Mouse (Mus musculus) MEL (cell line): ENCODE data around the gene Hoxd11. TPM values are rescaled to one million over a fixed set of nuclear protein-coding genes. Genes with fewer than 3 reads are reported as not detected.

Experiments used
- DNase-seq: peaks from one replicate; pipeline ENCODE4 v3.0.0; 2011; ENCODE audit warnings: low read depth, low spot score
- H3K27ac ChIP-seq: 2 replicates; pipeline ENCODE4 v1.5.1; 2012; ENCODE audit warnings: low read depth, mild to moderate bottlenecking, control low read depth, low read length, moderate library complexity; ENCODE audit not compliant: control insufficient read depth
- H3K27me3 ChIP-seq, 2 experiments: fragments of 150-350 bp in 1 of 2; sonication (generic) in 1 of 2; 2 replicates each; pipeline ENCODE4 v1.6.1; 2012; ENCODE audit warnings: low read length in 2 of 2, mild to moderate bottlenecking in 2 of 2, improper control_type of control experiment in 1 of 2, moderate library complexity in 1 of 2; ENCODE audit not compliant: insufficient read depth in 2 of 2, control insufficient read depth in 1 of 2
- H3K36me3 ChIP-seq, 2 experiments: 2 replicates each; pipeline ENCODE4 v1.6.1; 2012 to 2014; ENCODE audit warnings: low read length in 2 of 2, improper control_type of control experiment in 1 of 2, inconsistent platforms in 1 of 2, mild to moderate bottlenecking in 1 of 2; ENCODE audit not compliant: insufficient read depth in 2 of 2, control insufficient read depth in 1 of 2
- H3K4me1 ChIP-seq, 2 experiments: fragments of 150-350 bp in 1 of 2; sonication (generic) in 1 of 2; 2 replicates each; pipeline ENCODE4 v1.6.1; 2012; ENCODE audit warnings: low read length in 2 of 2, improper control_type of control experiment in 1 of 2, mild to moderate bottlenecking in 1 of 2; ENCODE audit not compliant: insufficient read depth in 2 of 2, control insufficient read depth in 1 of 2
- H3K4me3 ChIP-seq, 2 experiments: fragments of 150-350 bp in 1 of 2; sonication (generic) in 1 of 2; 2 replicates each; pipeline ENCODE4 v1.5.1; 2012; ENCODE audit warnings: low read depth in 2 of 2, low read length in 2 of 2, mild to moderate bottlenecking in 2 of 2, moderate library complexity in 2 of 2, control low read depth in 1 of 2, improper control_type of control experiment in 1 of 2; ENCODE audit not compliant: control insufficient read depth in 1 of 2, insufficient read depth in 1 of 2
- H3K79me2 ChIP-seq: 2 replicates; pipeline ENCODE4 v1.6.1; 2012; ENCODE audit warnings: mild to moderate bottlenecking, low read length, moderate library complexity; ENCODE audit not compliant: control insufficient read depth, poor library complexity, insufficient read depth
- H3K9ac ChIP-seq: 2 replicates; pipeline ENCODE4 v1.6.1; 2012; ENCODE audit warnings: low read depth, mild to moderate bottlenecking, control low read depth, low read length, moderate library complexity; ENCODE audit not compliant: control insufficient read depth, poor library complexity, severe bottlenecking
- H3K9me3 ChIP-seq: fragments of 150-350 bp; sonication (generic); replicated peaks from 2 replicates; pipeline ENCODE4 v1.6.1; 2012; ENCODE audit warnings: mild to moderate bottlenecking, low read length, improper control_type of control experiment, moderate library complexity; ENCODE audit not compliant: insufficient read depth
- CHD1 ChIP-seq: IDR thresholded peaks from 2 replicates; pipeline ENCODE4 v1.6.1; 2012; ENCODE audit warnings: low read depth, mild to moderate bottlenecking, inconsistent platforms, low read length, improper control_type of control experiment
- CHD2 ChIP-seq: IDR thresholded peaks from 2 replicates; pipeline ENCODE4 v1.6.1; 2011; ENCODE audit warnings: low read length, improper control_type of control experiment
- GABPA ChIP-seq: IDR thresholded peaks from 2 replicates; pipeline ENCODE4 v1.6.1; 2012; ENCODE audit warnings: low read depth, mild to moderate bottlenecking, inconsistent platforms, low read length, improper control_type of control experiment, moderate library complexity
- KAT2A ChIP-seq: conservative IDR thresholded peaks from 2 replicates; pipeline ENCODE4 v1.6.1; 2012; ENCODE audit warnings: low read depth, low read length, improper control_type of control experiment, inconsistent platforms
- MAFK ChIP-seq: IDR thresholded peaks from 2 replicates; pipeline ENCODE4 v1.6.1; 2011; ENCODE audit warnings: low read depth, mild to moderate bottlenecking, low read length, improper control_type of control experiment, borderline replicate concordance
- MAZ ChIP-seq: IDR thresholded peaks from 2 replicates; pipeline ENCODE4 v1.6.1; 2012; ENCODE audit warnings: low read depth, mild to moderate bottlenecking, inconsistent platforms, low read length, improper control_type of control experiment
- MYB ChIP-seq: IDR thresholded peaks from 2 replicates; pipeline ENCODE4 v1.6.1; 2011; ENCODE audit warnings: mild to moderate bottlenecking, low read depth, low read length, improper control_type of control experiment
- NELFE ChIP-seq: IDR thresholded peaks from 2 replicates; pipeline ENCODE4 v1.6.1; 2011; ENCODE audit warnings: low read depth, low read length, improper control_type of control experiment
- NRF1 ChIP-seq: IDR thresholded peaks from 2 replicates; pipeline ENCODE4 v1.6.1; 2014; ENCODE audit warnings: low read depth, mild to moderate bottlenecking, inconsistent platforms, low read length, improper control_type of control experiment, moderate library complexity; ENCODE audit not compliant: poor library complexity, insufficient read depth, severe bottlenecking
- POLR2AphosphoS2 ChIP-seq: IDR thresholded peaks from 2 replicates; pipeline ENCODE4 v1.6.1; 2011; ENCODE audit warnings: low read length, improper control_type of control experiment
- POLR2AphosphoS5 ChIP-seq: IDR thresholded peaks from 2 replicates; pipeline ENCODE4 v1.6.1; 2012; ENCODE audit warnings: low read depth, borderline replicate concordance, mild to moderate bottlenecking, inconsistent platforms, low read length, moderate library complexity, mixed read lengths
- RAD21 ChIP-seq: IDR thresholded peaks from 2 replicates; pipeline ENCODE4 v1.6.1; 2011; ENCODE audit warnings: mild to moderate bottlenecking, low read depth, low read length, improper control_type of control experiment
- RCOR1 ChIP-seq: IDR thresholded peaks from 2 replicates; pipeline ENCODE4 v1.6.1; 2012; ENCODE audit warnings: low read depth, mild to moderate bottlenecking, inconsistent platforms, low read length, improper control_type of control experiment
- SIN3A ChIP-seq: IDR thresholded peaks from 2 replicates; pipeline ENCODE4 v1.6.1; 2012; ENCODE audit warnings: low read length, improper control_type of control experiment, inconsistent platforms
- ZC3H11A ChIP-seq: IDR thresholded peaks from 2 replicates; pipeline ENCODE4 v1.6.1; 2012; ENCODE audit warnings: low read depth, mild to moderate bottlenecking, inconsistent platforms, low read length, improper control_type of control experiment
- ZKSCAN1 ChIP-seq: IDR thresholded peaks from 2 replicates; pipeline ENCODE4 v1.6.1; 2012; ENCODE audit warnings: low read depth, mild to moderate bottlenecking, inconsistent platforms, low read length, improper control_type of control experiment, moderate library complexity
- polyA plus RNA-seq, 2 experiments: library from polyadenylated mRNA; stranded (reverse) in 1 of 2; unstranded in 1 of 2; fragments of >175 nt in 1 of 2; fragments of >200 nt in 1 of 2; gene quantifications; 2 replicates each; pipeline versions ENCODE4 v1.2.1 to v1.2.4; 2012; ENCODE audit warnings: low replicate concordance in 2 of 2, low read depth in 1 of 2; ENCODE audit not compliant: insufficient read length in 2 of 2, insufficient read depth in 1 of 2, missing spikeins in 1 of 2
- total RNA-seq: library from RNA; depleted of rRNA; stranded (reverse); fragments of 300-350 nt; gene quantifications from 2 replicates; pipeline ENCODE4 v1.2.3, GENCODE M21; 2012

The Hoxd11 gene
- total and polyA plus RNA-seq, 3 experiments = not detected

GRCm38 (mm10) chr2:74730331-74730730 is 51.0 kb downstream of the Hoxd11 start:
- Histone ChIP-seq H3K36me3 (no peaks in the 10 kb centered on the region), H3K79me2 (no peaks in the 10 kb centered on the region), H3K9ac (no peak overlapping the region), H3K27ac (no peak overlapping the region), H3K27me3 (peaks cover 0 to 2% of the 10 kb centered on the region in 2 experiments; a peak in 2 of 4 replicates), H3K4me3 (no peak overlapping the region), H3K9me3 (no peaks in the 10 kb centered on the region), H3K4me1 (no peaks in the 10 kb centered on the region)
- TF ChIP-seq GABPA (no peak), RCOR1 (no peak), RAD21 (no peak), NRF1 (no peak), POLR2AphosphoS5 (no peak), MYB (no peak)
- no peak for DNase-seq

DNA sequence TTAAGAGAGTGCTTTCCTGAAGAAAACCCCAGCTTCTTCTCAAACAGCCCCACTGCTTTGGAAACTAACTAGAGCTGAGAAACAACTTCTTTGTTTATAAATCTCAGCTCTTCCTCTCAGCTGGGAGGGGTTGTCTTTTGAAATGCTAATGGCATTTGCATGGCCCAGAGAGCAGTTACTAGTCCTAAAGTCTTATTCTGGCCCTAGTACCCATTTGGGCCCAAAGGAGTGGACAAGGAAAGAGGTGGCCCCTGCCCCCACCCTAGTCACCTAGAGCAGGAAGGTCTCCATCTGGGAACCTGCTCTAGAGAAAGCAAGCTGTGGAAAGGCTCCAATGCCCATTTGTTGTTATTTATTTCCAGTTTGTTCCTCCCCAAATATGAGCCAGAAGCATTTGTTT is 51.7 kb downstream of the Hoxd11 start:
- Histone ChIP-seq H3K27me3 (peaks cover 0 to 2% of the 10 kb centered on the region in 2 experiments; a peak in 2 of 4 replicates), H3K27ac (no peak overlapping the region), H3K4me3 (no peak overlapping the region), H3K9ac (no peak overlapping the region), H3K4me1 (no peaks in the 10 kb centered on the region), H3K79me2 (no peaks in the 10 kb centered on the region), H3K9me3 (no peaks in the 10 kb centered on the region), H3K36me3 (no peaks in the 10 kb centered on the region)
- no peak for TF ChIP-seq MAZ
- no peak for TF ChIP-seq CHD1
- TF ChIP-seq ZC3H11A = no peak
- no peak for TF ChIP-seq MAFK
- TF ChIP-seq ZKSCAN1 = no peak
- no peak for TF ChIP-seq NELFE
- no peak for TF ChIP-seq RCOR1
- TF ChIP-seq CHD2 = no peak
- no peak for TF ChIP-seq KAT2A
- TF ChIP-seq POLR2AphosphoS2 = no peak
- TF ChIP-seq SIN3A = no peak
- no peak for DNase-seq
